Mouse (Mus musculus): Measurements from ENCODE around the gene Insrr.

- TF ChIP-seq POLR2A (IDR thresholded peaks at IDR 0.05; ENCODE audit: insufficient read depth, low read length) (no peak), CTCF (IDR thresholded peaks at IDR 0.05; ENCODE audit: low read depth, low read length) (peak; percentile 97), EP300 (IDR thresholded peaks at IDR 0.05; ENCODE audit: insufficient read depth, low read depth, low read length) (no peak)
These were observed 40.8 kb upstream of the Insrr start for GRCm38 (mm10) chr3:87755964-87756363.
